Mouse (Mus musculus) brown adipose tissue, adult 24 weeks (tissue): ENCODE results near the gene Enpp1. TPM values are rescaled to one million over a fixed set of nuclear protein-coding genes. Genes with fewer than 3 reads are reported as not detected.
"Not testable (repeated sequence)": the region's sequence is repeated elsewhere in the genome, so short reads cannot be mapped to it uniquely, and the experiment has no call there.

ENCODE experiments used
- H3K27ac ChIP-seq: fragments of 200-500 bp; replicated peaks from 2 replicates; pipeline ENCODE4 v1.5.1; 2012; ENCODE audit warnings: low read depth, mild to moderate bottlenecking, low read length
- H3K4me1 ChIP-seq: fragments of 200-500 bp; 2 replicates; pipeline ENCODE4 v1.6.1; 2012; ENCODE audit warnings: low read length, mixed read lengths; ENCODE audit not compliant: control insufficient read depth, insufficient read depth, insufficient read length
- H3K4me3 ChIP-seq: fragments of 200-500 bp; 2 replicates; pipeline ENCODE4 v1.5.1; 2012; ENCODE audit warnings: low read depth, mild to moderate bottlenecking, low read length, moderate library complexity; ENCODE audit not compliant: insufficient read depth
- polyA plus RNA-seq: library from polyadenylated mRNA; stranded (reverse); fragments of >200 nt; gene quantifications from 2 replicates; pipeline ENCODE4 v1.2.4, GENCODE M21; 2012; ENCODE audit not compliant: missing spikeins, insufficient read depth, insufficient read length

Gene Enpp1
- polyA plus RNA-seq, 1 experiment = 0.52 TPM

DNA sequence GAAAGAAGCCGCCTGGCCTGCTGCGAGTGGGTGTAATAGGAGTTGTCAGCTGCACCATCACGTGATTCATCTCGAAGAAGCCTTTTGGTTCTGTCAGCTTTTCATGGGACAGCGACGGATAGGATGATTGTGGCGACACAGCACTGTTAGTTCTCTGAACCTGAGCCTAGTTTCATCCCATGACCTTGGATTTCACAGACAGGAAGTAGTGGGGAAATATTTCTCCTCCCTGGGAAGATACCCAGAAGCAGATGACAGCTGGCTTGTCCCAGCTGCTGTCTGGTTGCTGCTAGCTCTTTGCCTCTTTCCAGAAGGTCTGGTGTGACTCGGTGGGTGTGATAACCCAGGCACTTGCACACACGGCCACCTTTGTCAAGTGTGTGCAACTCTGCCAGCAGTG, 77.7 kb downstream of the Enpp1 start:
- Histone ChIP-seq H3K27ac (no peak overlapping the region; the same call in 1 of the 2 replicates), H3K4me1 (peaks cover 3% of the 10 kb centered on the region; the same call in 1 of the 2 replicates), H3K4me3 (no peak overlapping the region)

DNA sequence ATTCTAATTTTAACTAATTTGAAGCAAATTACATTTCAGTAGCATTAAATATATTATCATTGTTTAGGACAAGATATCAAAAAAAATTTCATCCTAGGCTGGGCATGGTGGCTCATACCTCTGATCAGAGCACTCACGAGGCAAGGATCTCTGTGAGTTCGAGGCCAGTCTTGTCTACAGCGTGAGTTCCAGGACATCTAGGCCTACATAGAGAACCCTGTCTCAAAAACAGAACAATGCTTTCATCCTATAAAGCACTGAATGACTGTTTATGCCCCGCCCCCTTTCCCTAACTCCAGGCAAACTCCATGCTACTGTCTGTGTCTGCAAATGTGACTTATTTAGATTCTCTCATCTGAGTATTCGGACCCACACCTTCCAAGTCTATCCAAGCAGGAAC, 80.8 kb downstream of the Enpp1 start:
- H3K4me1 ChIP-seq = no peaks in the 10 kb centered on the region
- no peak overlapping the region for H3K27ac ChIP-seq
- H3K4me3 ChIP-seq = no peak overlapping the region

DNA sequence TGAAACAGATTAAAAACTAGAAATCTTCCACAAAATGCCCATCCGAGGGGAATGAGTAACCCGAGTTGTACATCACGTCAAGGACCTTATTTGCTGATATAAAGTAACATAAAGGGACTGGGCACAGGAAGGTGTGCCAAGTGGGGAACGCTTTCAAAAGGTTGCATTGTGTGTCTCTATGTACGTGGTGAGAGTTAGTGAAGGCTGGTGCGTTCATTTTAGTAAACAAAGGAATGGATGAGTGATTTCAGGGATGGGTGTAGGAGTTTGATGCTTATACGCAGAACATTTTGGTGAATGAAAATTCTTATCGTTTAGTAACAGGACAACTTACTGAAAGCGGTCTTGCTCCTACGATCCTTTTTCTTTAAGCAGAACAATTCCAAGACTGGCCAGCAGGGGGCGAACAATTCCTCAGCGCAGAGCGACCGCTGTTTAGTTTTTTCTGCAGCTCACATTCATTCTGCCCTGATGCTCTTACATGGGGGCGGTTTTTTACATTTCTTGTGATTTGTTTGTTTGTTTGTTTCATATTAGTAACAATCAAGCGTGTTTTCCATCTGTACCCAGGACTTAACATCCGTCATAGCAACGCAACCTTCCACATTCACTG, 81.4 kb downstream of the Enpp1 start:
- Histone ChIP-seq H3K27ac (no peak overlapping the region), H3K4me3 (no peak overlapping the region), H3K4me1 (no peaks in the 10 kb centered on the region)

DNA sequence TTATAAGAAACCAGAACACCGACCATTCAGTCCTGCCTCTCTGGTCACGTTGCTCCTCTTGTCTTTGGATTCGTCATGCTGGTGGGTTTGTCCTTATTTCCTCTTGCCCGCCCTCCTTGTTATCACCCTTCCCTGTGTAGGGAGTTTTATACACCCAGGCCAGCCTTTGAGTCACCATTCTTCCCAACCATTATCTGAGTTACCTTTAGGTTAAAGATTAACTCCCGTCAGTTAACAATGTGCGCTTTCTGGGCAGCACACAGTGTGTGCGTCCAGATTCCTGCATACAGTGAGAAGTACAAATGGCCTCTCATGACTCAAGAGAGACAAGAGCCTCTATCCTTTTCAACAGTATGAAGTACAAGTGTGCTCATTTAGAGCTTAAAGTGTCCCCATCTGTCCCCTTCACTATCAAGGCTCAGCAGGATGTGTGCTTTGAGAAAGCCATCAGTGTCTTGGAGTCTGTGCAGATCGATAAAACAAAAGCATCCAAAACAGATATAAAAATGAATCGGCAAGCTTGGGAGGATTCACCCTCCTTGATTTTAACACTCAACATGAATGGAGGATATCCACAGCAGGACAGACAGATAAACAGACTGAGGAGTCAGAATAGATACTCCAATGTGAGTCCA, 82.8 kb downstream of the Enpp1 start:
- Histone ChIP-seq H3K27ac (no peak overlapping the region), H3K4me3 (no peak overlapping the region), H3K4me1 (no peaks in the 10 kb centered on the region)

DNA sequence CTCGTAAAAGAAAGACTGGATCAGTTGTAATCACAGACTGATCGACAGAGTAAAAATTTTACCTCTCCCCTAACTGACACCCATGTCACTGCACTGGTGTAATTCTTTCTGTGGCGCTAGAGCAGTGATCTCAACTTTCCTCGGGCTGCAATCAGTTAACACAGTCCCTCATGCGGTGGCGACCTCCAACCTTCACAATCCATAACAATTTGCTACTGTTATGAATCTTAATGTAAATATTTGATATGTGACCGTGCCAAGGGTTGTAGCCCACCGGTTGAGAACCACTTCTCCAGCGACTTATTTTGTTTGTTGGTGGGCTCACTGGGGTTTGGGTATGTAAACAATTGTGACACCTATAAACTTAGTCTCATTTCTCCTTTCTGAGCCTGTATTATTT, 83.5 kb downstream of the Enpp1 start:
- H3K4me3 ChIP-seq = no peak overlapping the region
- no peaks in the 10 kb centered on the region for H3K4me1 ChIP-seq
- H3K27ac ChIP-seq = no peak overlapping the region

DNA sequence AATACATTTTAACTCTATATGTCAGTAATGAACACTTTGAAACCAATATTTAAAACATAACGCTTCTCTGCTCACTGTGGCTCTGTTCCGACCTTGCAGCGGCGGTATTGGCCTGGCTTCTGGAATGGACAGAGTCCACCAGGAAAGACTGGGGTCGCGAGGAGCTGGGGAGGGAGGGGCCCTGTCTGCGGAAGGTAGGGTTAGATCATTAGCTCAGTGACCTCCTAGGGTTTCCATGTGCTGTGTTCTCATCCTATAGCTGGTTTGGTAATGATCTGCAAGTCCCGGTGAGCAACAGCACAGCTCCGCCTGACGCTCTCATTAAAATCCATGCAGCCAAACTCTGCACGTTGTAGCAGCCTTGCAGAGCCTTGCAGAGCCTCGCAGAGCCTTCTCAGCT, 84.7 kb downstream of the Enpp1 start:
- H3K4me1 ChIP-seq = no peaks in the 10 kb centered on the region
- H3K4me3 ChIP-seq = no peak overlapping the region
- no peak overlapping the region for H3K27ac ChIP-seq

DNA sequence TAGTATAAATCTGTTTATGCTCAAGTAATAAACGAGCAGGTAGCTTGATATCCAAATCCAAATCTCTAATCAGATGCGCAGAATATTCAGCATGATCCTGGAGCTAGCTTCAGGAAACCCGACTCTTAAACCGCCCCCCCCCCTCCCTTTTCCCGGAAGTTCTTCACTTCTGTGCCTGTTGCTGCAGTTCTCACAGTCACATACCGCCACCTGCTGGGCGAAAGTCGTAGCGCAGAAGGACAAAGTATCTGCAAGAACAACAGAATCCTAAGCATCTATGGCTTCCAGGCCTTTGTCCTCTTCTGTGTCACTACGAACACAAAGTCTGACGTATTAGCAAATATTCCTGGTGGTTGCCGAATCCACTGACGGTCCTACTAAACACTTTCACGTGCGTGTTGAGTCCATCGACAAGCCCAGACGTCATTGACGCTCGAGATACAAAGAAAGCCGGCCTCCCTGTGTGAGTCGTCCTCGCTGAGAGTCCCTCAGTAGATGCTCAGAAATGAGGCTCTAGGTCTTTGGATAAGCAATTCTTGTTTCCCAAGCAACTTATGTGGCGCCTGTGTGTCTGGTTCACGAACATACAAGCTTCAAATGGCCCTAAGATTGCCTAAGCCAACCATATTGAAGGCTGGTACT, 86.8 kb downstream of the Enpp1 start:
- H3K4me1 ChIP-seq = no peaks in the 10 kb centered on the region
- H3K27ac ChIP-seq = no peak overlapping the region
- H3K4me3 ChIP-seq = no peak overlapping the region

DNA sequence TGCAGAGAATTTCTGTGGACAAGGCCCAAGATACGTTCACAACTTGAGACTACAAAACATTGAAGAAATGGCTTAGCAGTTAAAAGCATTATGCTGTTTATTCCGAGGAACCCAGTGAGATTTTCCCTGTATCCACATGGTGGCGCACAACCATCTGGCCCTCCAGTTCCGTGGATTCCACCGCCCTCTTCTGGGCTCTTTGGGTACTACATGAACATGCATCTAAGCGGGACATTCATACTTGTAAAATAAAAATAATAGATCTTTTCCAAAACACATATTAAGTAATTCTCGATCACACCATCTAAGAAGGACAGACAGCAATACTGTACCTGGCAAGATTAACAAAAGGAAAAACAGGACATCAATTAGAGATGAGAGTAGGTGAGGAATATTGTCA, 89.4 kb downstream of the Enpp1 start:
- Histone ChIP-seq H3K4me3 (no peak overlapping the region), H3K4me1 (no peaks in the 10 kb centered on the region), H3K27ac (no peak overlapping the region)

DNA sequence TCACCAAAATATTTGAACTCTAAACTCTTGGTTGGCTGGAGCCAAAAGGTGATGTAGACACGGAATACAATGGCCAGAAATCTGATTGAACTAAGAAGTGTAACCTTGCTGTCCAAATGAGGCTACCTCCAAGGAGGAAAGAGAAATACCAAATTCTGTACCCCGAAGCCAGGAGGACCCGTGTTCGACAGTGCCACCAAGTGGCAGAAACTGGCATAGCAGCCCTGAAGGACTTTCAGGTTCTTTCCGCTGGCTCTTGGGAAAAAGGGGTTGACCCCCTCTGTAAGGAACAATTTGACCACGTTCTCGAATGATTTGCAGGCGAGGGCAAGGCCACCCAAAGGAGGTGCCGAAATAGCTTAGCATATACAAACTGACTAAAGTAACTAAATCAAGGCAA, 90.4 kb downstream of the Enpp1 start:
- no peaks in the 10 kb centered on the region for H3K4me1 ChIP-seq
- H3K4me3 ChIP-seq = no peak overlapping the region
- H3K27ac ChIP-seq = no peak overlapping the region

DNA sequence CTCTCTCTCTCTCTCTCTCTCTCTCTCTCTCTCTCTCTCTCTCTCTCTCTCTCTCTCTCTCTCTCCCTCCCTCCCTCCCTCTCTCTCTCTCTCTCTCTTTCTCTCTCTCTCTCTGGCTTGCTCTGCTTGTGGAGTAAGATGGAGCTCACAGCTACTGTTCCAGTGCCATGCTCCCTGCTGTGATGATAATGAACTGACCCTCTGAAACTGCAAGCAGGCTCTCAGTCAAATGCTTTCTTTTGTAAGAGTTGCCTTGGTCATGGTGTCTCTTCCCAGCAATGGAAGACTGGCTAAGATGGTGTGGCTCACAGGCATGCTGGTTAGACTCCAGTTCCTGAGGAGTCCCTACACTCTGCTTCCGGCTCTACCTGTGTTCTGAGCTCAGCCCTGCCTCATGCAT, 95.4 kb downstream of the Enpp1 start:
- not testable (repeated sequence) for H3K27ac ChIP-seq, H3K4me1 ChIP-seq, H3K4me3 ChIP-seq

DNA sequence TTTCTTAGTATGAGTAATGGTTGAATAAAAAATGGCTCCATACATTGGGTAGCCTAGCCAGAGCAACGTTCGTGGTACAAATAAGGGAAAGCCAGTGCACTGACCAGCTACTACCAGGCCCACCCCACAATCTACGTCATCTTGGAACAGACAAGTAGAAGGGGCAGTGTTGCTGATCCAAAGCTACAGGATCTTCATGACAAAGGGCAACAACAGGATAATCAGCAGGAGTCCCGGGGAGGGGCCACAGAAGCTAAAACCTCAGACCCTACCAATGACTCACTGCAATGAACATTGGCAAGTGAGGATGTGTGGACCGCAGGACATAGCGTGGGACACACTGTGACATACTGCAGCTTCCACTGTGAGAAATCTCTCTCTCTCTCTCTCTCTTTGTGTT, 96.2 kb downstream of the Enpp1 start:
- Histone ChIP-seq H3K4me3 (no peak overlapping the region), H3K4me1 (no peaks in the 10 kb centered on the region), H3K27ac (no peak overlapping the region)

DNA sequence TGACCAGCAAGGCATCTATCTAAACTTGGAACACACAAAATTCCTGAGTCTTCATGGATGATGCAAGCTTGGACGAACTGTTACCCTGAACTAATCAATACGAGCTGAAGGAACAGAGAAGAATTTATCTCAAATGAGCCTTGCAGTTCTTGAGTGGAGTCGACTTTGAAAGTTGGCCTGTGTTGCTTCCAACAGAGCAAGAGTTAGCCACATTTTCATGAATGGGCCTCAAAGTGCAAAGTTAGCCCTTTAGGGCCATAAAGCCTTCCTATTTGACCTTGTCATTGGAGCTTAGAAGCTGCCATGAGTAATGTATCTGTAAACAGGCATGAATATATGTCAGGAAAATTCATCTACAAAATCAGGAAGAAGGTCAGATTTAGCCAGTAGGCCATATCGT, 97.2 kb downstream of the Enpp1 start:
- Histone ChIP-seq H3K4me1 (no peaks in the 10 kb centered on the region), H3K4me3 (no peak overlapping the region), H3K27ac (no peak overlapping the region)

DNA sequence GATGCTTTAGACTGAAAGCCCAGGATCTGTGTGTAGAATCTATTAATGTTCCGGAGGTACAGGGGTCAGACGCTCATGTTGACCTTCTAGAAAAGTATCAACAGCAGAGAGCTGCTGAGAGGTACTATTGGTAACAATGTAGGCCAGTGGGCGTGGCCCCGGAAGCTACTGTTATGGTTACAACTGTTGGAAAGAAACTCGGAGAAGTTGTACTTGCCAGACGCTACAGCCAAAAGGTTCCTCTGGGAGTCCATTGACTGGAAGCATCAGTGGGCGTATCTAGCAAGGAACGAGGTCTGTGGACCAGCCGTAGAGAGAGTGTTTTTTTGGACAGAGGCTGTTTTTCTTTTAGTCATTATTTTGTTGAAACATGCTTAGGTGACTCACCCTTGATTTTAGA, 102.2 kb downstream of the Enpp1 start:
- H3K27ac ChIP-seq = no peak overlapping the region
- no peaks in the 10 kb centered on the region for H3K4me1 ChIP-seq

DNA sequence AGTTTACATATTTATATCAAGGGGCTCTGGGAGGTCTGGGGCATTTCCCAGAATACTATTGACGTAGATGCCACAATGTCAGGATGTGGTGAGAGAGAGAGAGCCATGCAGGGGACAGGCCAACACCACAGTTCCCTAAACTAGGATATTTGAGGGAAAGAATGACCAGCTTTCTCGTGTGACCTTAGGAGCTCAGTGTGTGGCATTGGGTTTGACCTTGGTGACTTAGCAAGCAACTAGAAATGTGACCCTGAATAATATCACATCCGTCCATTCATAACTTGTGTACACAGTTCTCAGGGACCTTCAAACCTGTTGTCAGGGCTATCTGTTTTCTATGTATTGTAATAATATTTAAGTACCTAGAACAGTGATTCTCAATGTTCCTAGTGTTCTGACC, 102.8 kb downstream of the Enpp1 start:
- Histone ChIP-seq H3K4me3 (no peak overlapping the region), H3K27ac (no peak overlapping the region)

More for the DNA sequence above, 102.2 kb downstream of the Enpp1 start:
- no peak overlapping the region for H3K4me3 ChIP-seq

DNA sequence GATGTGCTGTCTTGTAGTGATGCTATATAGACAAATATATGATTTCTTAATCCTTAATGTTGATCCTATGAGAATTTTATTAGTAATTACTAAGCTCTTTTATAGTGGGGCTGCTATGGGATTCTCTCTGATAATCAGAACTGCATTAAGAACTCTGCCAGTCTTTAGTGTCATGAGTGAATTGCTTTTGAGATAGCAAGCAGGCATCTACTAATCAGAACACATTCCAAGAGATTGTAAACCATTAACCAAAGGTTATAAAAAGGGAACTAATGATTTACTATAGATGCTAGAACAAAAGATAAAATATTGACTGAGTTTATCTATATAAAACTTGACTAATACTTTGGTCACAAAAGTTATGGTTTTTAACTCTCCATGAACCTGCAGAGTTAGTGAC, 108.2 kb downstream of the Enpp1 start:
- no peak overlapping the region for H3K27ac ChIP-seq
- no peak overlapping the region for H3K4me3 ChIP-seq
- no peaks in the 10 kb centered on the region for H3K4me1 ChIP-seq

More for the DNA sequence above, 102.8 kb downstream of the Enpp1 start:
- no peaks in the 10 kb centered on the region for H3K4me1 ChIP-seq

DNA sequence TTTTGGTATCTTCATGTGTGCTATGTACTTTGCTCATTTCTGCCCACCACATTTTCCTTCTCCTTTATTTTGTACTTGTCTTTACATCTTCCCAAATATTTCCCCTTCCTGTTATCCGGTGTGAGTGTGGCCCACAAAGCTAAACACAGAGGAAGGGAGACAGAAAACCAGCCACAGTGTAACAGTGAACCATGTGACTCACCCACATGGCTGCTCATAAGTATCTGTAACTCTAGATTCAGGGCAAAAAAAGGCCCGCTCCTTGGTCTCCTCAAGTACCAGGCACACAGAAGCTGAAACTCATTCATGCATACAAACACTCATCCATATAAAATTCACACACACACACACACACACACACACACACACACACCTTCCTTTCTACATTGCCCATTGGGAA, 108.9 kb downstream of the Enpp1 start:
- Histone ChIP-seq H3K4me1 (no peaks in the 10 kb centered on the region), H3K27ac (no peak overlapping the region), H3K4me3 (no peak overlapping the region)
